Mouse (Mus musculus) liver, embryonic 14.5 days (tissue): Measurements from ENCODE around the gene Qars.

Source experiments
- CTCF ChIP-seq: IDR thresholded peaks from 2 replicates; pipeline ENCODE4 v1.5.1; 2016; ENCODE audit warnings: antibody characterized with exemption, low read depth, control low read depth
- EP300 ChIP-seq: IDR thresholded peaks from 2 replicates; pipeline ENCODE4 v1.6.1; 2016; ENCODE audit warnings: antibody characterized with exemption, low read depth

- no peak for TF ChIP-seq CTCF
- TF ChIP-seq EP300, result no peak
Observed at GRCm38 (mm10) chr9:108491286-108491580, 16.3 kb upstream of the Qars start.
